Mouse (Mus musculus): ENCODE measurements around the gene Klrd1. TPM values are rescaled to one million over a fixed set of nuclear protein-coding genes. Genes with fewer than 3 reads are reported as not detected.
"Not testable (repeated sequence)": the region's sequence is repeated elsewhere in the genome, so short reads cannot be mapped to it uniquely, and the experiment has no call there.

Klrd1 gene
- polyA plus RNA-seq, 1 experiment from 2014 or later: 0.68 TPM

GRCm38 (mm10) chr6:129631046-129631445, 39.5 kb downstream of the Klrd1 start:
- ATAC-seq (ENCODE audit: low read depth); H3K27ac ChIP-seq (ENCODE audit: low read length): not testable (repeated sequence)

GRCm38 (mm10) chr6:129643237-129643636, 51.7 kb downstream of the Klrd1 start, which contains the start of gene Klrc3:
Klrc3 (minus strand) TSS chr6:129643337.
- not testable (repeated sequence) for H3K9ac ChIP-seq (ENCODE audit: low read depth, low read length); H3K27me3 ChIP-seq (ENCODE audit: control insufficient read depth, insufficient read depth, low read depth, low read length); H3K27ac ChIP-seq (ENCODE audit: low read length); H3K4me3 ChIP-seq (ENCODE audit: low read depth, low read length); H3K4me1 ChIP-seq (ENCODE audit: control insufficient read depth, low read depth, low read length); H3K4me2 ChIP-seq (ENCODE audit: low read depth, low read length); H3K9me3 ChIP-seq (replicated peaks; ENCODE audit: control insufficient read depth, low read length); H3K36me3 ChIP-seq (ENCODE audit: control insufficient read depth, insufficient read depth); ATAC-seq (ENCODE audit: low read depth)
- WGBS (ENCODE audit: insufficient replicate concordance): 62% methylated on average over 3 of the region's 3 CpGs

More at GRCm38 (mm10) chr6:129631046-129631445, 39.5 kb downstream of the Klrd1 start:
- not testable (repeated sequence) for H3K27me3 ChIP-seq (ENCODE audit: control insufficient read depth, insufficient read depth, low read depth, low read length); H3K4me2 ChIP-seq (ENCODE audit: low read depth, low read length); H3K36me3 ChIP-seq (ENCODE audit: control insufficient read depth, insufficient read depth); H3K4me1 ChIP-seq (ENCODE audit: control insufficient read depth, low read depth, low read length); H3K9ac ChIP-seq (ENCODE audit: low read depth, low read length); H3K4me3 ChIP-seq (ENCODE audit: low read depth, low read length); H3K9me3 ChIP-seq (replicated peaks; ENCODE audit: control insufficient read depth, low read length)
- WGBS (ENCODE audit: insufficient replicate concordance): 42% methylated on average over 2 of the region's 2 CpGs

GRCm38 (mm10) chr6:129644054-129644453, 52.5 kb downstream of the Klrd1 start:
- not testable (repeated sequence) for H3K4me3 ChIP-seq (ENCODE audit: low read depth, low read length); ATAC-seq (ENCODE audit: low read depth)
- WGBS (ENCODE audit: insufficient replicate concordance): 70% methylated on average over 2 of the region's 3 CpGs

More at GRCm38 (mm10) chr6:129644054-129644453, 52.5 kb downstream of the Klrd1 start:
- H3K27ac ChIP-seq (ENCODE audit: low read length); H3K36me3 ChIP-seq (ENCODE audit: control insufficient read depth, insufficient read depth); H3K4me2 ChIP-seq (ENCODE audit: low read depth, low read length); H3K9ac ChIP-seq (ENCODE audit: low read depth, low read length); H3K4me1 ChIP-seq (ENCODE audit: control insufficient read depth, low read depth, low read length); H3K27me3 ChIP-seq (ENCODE audit: control insufficient read depth, insufficient read depth, low read depth, low read length); H3K9me3 ChIP-seq (replicated peaks; ENCODE audit: control insufficient read depth, low read length): not testable (repeated sequence)

Other genes with a start within 250 kb of the Klrd1 start
- 13.1 and 13.7 TPM in 2 replicates for gene Clec12a, start 249.1 kb upstream of the Klrd1 start, polyA plus RNA-seq (2015; fragmentation: Nextera tagmentation; extraction: Ambion mirVana)
- gene Clec12b, start 205.9 kb upstream of the Klrd1 start, polyA plus RNA-seq (2015; fragmentation: Nextera tagmentation; extraction: Ambion mirVana): not detected in 2 replicates
- 26.1 and 26.7 TPM in 2 replicates for gene Clec1b, start 194.5 kb upstream of the Klrd1 start, polyA plus RNA-seq (2015; fragmentation: Nextera tagmentation; extraction: Ambion mirVana)
- gene Clec9a, start 182.9 kb upstream of the Klrd1 start, polyA plus RNA-seq (2015; fragmentation: Nextera tagmentation; extraction: Ambion mirVana): 0.30 and 0.33 TPM in 2 replicates
- 0.21 and 0.36 TPM in 2 replicates for gene Clec1a, start 139.8 kb upstream of the Klrd1 start, polyA plus RNA-seq (2015; fragmentation: Nextera tagmentation; extraction: Ambion mirVana)
- gene Olr1, start 84.6 kb upstream of the Klrd1 start, polyA plus RNA-seq (2015; fragmentation: Nextera tagmentation; extraction: Ambion mirVana): 1.2 and 1.3 TPM in 2 replicates
- 0.04 TPM in 1 of 2 replicates, not detected in the other for gene Tmem52b, start 79.2 kb upstream of the Klrd1 start, polyA plus RNA-seq (2015; fragmentation: Nextera tagmentation; extraction: Ambion mirVana)
- gene Gabarapl1, start 58.6 kb upstream of the Klrd1 start, polyA plus RNA-seq (2015; fragmentation: Nextera tagmentation; extraction: Ambion mirVana): 28.4 and 28.6 TPM in 2 replicates
- gene Klre1, start 13.9 kb upstream of the Klrd1 start, polyA plus RNA-seq (2015; fragmentation: Nextera tagmentation; extraction: Ambion mirVana): 0.13 TPM in 1 of 2 replicates, not detected in the other
- gene Klrk1, start 32.1 kb downstream of the Klrd1 start, polyA plus RNA-seq (2015; fragmentation: Nextera tagmentation; extraction: Ambion mirVana): 0.68 and 0.77 TPM in 2 replicates
- not detected in 2 replicates for gene Klrc3, start 51.6 kb downstream of the Klrd1 start, polyA plus RNA-seq (2015; fragmentation: Nextera tagmentation; extraction: Ambion mirVana)
- gene Klrc2, start 68.9 kb downstream of the Klrd1 start, polyA plus RNA-seq (2015; fragmentation: Nextera tagmentation; extraction: Ambion mirVana): 0.05 TPM in 1 of 2 replicates, not detected in the other
- gene Klrc1, start 87.2 kb downstream of the Klrd1 start, polyA plus RNA-seq (2015; fragmentation: Nextera tagmentation; extraction: Ambion mirVana): 0.39 and 0.45 TPM in 2 replicates
- gene Klri1, start 125.3 kb downstream of the Klrd1 start, polyA plus RNA-seq (2015; fragmentation: Nextera tagmentation; extraction: Ambion mirVana): 0.17 TPM in 1 of 2 replicates, not detected in the other
- 0.02 and 0.07 TPM in 2 replicates for gene Klri2, start 148.7 kb downstream of the Klrd1 start, polyA plus RNA-seq (2015; fragmentation: Nextera tagmentation; extraction: Ambion mirVana)
- gene Gm156, start 192.5 kb downstream of the Klrd1 start, polyA plus RNA-seq (2015; fragmentation: Nextera tagmentation; extraction: Ambion mirVana): not detected in 2 replicates

All from liver, embryonic 16.5 days (tissue).